Mouse (Mus musculus): Measurements from ENCODE around the gene Polr2b.
A peak's percentile ranks its signal among the peaks of the same experiment; 100 is the strongest.

Gene Polr2b

GRCm38 (mm10) chr5:77386596-77387413, 76.9 kb downstream of the Polr2b start:
- no peak for DNase-seq (ENCODE audit: low spot score in 2 of 2)

GRCm38 (mm10) chr5:77387414-77387704, 77.4 kb downstream of the Polr2b start:
- DNase-seq (ENCODE audit: low spot score in 2 of 2), result no peak

- no peak for DNase-seq (ENCODE audit: low spot score in 2 of 2)
These were observed 78.4 kb downstream of the Polr2b start for GRCm38 (mm10) chr5:77388359-77388758.

- DNase-seq (ENCODE audit: low spot score in 2 of 2), result no peak
These were observed 80.3 kb downstream of the Polr2b start for GRCm38 (mm10) chr5:77390272-77390671.

- no peak for DNase-seq (ENCODE audit: low spot score in 2 of 2)
These were observed 83.2 kb downstream of the Polr2b start for GRCm38 (mm10) chr5:77393094-77393619.

GRCm38 (mm10) chr5:77393990-77394618, 84.2 kb downstream of the Polr2b start:
- DNase-seq (ENCODE audit: low spot score in 2 of 2), result peak in 1 of 2 experiments; percentile 20

GRCm38 (mm10) chr5:77398285-77399057, 88.5 kb downstream of the Polr2b start:
- DNase-seq (ENCODE audit: low spot score in 2 of 2), result no peak

Measured in frontal cortex, postnatal 36 days (tissue).